Mouse (Mus musculus) MN1 (cell line): ENCODE results near the gene Cyp2ab1.
"Not testable (repeated sequence)": the region's sequence is repeated elsewhere in the genome, so short reads cannot be mapped to it uniquely, and the experiment has no call there.

Experiments
- DNase-seq: peaks from one replicate; pipeline ENCODE4 v3.0.0-alpha.2; 2016; ENCODE audit warnings: low spot score

Gene Cyp2ab1

DNA sequence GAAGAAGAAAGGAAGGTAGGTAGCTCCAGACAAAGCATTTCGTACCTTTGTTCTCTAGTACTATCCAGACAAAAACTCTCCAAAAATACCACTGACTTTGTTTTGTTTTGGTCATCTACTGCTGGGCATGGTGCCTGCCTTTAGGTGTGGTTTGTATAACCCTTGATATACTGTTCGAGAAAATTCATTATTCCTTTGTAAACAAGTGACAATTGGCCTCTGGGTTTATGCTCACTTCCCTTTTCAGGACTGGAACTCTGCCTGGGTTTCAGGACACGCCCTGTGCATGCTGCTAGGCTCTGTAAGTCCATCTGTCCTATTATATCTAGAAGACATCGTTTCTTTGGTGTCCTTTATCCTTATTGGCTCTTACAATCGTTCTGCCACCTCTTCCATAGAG is at the start of gene Cyp2ab1:
Gene Cyp2ab1 (minus strand): TSS at position 119 of the 400 bp plus-strand sequence.
- no peak for DNase-seq

DNA sequence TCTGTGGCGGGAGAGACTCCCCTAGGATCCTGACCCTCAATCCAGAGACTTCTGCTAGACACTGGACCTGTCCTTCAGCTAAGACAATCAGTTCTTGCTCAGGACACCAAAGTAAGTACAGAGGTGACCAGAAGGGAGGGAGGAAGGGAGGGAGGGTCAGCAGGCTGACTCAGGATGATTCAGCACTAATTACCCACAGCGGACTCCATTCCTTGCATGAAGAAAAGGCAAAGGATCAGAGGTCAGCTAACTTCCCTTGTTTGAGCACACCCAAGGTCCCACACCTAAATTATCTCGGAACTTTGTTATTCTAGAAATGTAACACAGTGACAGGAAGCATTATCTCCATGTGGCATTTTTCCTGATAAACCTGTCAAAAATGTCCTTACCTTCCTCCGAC is 46.5 kb upstream of the Cyp2ab1 start:
- DNase-seq: peak; percentile 50

DNA sequence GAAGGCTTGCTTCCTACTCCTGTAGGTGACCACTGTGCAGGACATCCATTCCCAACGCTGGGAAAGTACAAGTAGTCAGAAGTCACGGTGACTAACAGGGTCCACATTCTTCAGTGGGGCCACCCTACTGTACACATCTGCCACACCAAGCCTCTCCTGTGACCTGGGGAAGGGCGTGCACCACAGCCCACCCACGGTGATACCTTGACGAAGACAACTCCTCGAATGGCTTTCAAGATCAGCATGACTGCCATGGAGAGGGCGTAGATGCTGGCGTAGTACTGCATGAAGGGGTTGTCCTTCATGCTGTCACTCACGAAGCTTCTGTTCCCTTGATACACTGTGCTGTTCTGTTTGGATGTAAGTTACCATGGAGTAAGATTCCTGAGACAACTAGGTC is 43.0 kb upstream of the Cyp2ab1 start:
- no peak for DNase-seq

DNA sequence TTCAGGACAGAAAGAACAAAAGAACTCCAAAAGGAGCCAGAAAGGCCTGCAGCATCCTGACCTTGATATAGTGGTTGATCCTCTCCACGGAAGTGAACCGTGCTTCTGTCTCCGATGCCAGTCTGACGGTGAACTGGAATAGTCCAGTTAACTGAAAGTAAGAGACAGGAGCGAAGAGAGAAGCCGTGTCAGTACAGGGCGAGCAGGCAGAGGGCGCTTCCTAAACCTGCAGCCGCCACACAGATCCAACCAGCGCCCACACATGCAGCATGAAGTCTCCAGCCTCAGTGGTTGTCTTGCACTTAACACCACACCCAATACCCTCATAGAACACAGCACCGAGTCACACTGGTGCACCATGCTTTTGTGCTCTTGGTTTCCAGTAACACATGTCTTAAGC is 36.9 kb upstream of the Cyp2ab1 start:
- DNase-seq: no peak

DNA sequence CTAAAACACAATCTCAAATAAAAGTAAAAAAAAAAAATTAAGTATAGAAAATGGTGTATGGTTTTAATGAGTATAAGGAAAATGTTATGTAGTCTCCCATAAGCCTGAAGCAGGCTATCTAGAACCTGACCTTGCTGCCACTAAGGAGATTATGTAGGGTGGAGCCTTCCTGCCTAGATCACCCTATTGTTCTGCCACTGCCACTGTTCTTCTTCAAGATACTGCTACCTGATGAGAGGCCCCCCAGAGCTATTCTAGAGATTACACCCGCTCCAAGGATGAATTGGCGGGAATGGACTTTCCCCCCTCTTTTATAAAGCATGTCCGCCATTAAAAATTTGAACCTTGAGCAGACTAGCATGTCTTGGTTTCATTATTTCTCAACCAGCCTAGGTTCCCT is 36.3 kb upstream of the Cyp2ab1 start:
- DNase-seq: not testable (repeated sequence)

DNA sequence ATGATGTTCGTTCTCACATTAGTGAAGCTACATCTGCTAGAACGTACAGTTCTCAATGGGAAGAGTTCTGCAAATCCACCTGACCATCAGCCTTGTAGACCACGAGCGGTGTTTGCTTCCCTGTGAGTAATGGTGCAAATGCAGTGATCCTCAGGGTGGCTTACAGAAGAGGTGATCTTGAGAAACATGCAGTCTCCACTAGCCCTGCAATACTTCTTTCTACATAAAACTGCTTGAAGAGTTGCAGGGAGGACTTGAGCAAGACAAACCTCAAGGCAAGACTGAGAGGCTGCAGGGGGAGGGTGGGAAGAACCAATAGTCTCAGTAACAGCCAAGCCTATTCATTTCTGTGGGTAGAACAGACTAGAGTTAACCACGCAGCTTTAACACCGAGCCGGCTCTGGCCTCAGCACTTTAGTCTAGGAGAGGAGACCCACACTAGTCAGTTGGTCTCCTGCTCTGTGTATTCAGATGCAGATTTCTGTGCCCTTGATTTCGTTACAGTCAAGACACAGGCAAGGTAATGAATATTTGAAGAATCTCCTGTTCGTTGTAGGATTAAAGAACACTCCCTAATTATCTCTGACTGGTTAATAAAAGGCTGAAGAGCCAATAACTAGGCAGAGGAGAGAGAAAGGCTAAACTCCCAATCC is 34.6 kb upstream of the Cyp2ab1 start:
- no peak for DNase-seq

DNA sequence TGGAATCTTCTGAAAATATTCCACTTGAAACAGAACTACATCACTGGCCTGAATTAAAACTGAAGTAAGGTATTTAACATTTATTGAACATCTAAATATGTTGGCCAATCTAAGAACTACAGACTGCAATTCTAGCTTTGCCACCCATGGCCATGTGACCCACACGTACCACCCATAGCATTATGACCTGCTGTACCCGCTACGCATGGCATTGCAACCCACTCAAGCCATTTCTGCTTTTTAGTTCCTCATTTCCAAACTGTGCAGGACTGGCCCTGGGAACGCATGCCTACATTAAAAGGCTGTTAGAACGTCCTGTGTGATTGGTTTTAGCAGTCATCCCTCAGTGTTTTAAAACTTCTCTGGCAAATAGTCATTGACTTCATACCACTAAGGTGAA is 32.6 kb upstream of the Cyp2ab1 start:
- DNase-seq: no peak

DNA sequence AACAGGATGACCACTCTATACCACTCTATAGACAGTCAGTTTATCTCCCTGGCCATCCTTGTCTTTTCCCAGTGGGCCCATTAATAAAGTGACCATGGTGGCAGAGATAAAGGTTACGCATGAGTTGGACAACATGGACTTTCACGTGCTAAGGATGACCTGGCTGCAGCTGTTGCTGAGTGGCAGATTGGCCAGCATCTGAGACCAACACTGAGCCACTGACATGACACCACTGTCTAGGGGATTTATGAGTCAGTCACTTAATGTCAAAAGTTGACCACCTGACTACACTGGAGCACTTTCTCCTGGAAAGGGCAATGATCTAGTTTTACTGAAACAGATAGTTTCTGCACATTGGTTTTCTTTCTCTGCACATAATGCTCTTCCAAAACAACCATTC is 29.6 kb upstream of the Cyp2ab1 start:
- DNase-seq: no peak

DNA sequence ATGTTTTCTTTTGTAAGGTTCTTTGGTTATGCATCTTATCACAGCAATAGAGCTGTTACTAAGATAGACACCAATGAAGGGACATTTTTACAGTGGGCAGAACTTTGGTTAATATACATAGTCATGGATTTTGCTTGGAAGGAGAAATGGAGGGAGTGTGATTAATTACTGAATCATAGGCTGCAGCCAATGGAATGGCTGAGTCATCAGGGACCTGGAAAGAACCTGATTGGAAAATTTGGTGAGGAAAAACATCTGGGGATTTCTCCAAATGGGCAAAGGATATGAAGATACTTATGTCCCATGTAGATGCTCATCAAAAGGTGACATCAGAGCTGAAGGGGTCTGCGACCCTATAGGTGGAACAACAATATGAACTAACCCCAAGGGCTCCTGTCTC is 28.8 kb upstream of the Cyp2ab1 start:
- no peak for DNase-seq

DNA sequence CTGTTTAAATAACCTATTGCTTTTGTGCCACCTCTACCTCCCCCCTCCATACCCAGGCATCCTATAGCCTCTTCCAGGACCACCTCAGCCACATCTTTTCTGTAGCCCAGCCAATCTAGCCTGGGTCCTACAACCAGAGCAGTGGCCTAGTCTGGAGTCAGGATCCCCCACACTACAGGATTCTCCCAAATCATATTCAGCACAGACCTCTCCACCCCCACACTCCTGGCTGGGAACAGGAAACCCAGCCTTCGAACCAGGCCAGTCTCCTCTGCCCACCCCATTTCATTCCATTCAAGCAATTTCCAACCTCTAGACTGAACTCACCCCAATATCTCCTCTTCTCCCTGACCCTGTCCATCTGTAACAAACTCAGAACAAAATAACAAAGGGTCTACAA is 20.3 kb upstream of the Cyp2ab1 start:
- DNase-seq: no peak

DNA sequence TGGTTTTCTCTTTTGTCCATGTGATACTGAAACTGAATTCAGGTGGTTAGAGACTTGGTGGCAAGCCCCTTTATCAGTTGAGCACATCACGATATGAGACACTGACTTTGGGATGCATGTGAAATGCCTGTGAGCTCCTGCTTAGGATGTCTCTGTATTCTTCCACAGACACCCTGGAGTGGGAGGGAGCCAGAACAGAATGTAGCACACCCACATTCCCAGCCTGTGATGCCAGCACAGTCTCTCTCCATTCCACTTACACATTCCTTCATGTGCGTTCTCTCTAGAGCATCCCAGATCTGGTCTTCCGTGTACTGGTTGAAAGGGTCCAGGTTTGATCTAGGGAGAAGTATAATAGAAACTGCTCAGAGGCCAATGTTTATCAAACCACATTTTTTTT is 13.4 kb upstream of the Cyp2ab1 start:
- no peak for DNase-seq

DNA sequence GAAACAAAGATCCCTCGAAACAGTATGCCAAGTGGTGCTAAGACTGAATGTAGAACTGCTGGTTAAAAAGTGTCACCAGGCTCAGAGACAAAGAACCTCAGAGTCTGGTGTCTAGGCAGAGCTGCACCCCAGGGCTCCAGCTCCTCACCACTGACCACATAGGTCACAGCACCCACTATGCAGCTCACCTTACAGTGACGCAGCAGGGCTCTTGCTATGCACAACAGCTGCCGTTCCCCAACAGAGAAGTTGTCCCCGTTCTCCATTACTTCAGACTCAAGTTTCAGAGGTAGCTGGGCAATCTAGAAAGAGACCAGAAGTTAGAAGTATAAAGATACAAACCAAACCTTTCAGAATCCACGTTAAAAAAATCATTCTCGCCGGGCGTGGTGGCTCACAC is 9.7 kb upstream of the Cyp2ab1 start:
- DNase-seq: no peak

DNA sequence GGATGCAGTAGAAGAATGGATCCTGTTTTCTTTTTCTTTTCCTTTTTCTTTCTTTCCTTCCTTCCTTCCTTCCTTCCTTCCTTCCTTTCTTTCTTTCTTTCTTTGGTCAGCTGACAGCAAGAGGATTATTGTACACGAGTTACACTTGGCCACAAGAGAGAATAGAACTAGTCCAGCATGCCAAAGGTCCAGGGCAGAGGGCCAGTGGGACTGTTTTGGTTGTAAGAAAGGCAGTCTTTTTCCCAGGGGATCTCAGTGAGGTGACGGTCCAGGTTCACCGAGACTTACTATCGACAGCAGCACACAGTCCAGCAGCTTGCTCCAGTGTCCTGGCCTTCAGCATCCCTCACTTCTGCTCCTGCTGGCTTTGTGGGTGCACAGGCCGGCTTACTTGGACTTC is 3.1 kb upstream of the Cyp2ab1 start:
- DNase-seq: no peak

DNA sequence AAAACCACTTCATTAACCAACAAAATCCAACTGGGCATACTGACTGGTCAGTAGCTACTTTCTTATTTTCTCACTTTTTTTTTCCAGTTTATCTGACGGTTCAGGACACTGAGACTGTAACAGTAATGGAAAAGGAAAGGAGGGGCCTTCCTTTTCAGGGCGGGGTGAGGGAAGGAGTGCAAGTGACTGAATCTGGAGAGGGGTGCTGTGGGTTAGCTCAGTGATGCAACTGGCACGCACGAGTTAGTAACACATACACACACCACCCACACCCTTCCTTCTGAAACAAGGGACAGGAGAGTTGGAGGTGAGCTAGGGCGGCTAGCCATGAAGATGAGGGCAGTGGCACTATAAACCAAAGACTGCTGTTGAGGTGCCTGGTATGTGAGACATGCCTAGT is 1.3 kb downstream of the Cyp2ab1 start:
- no peak for DNase-seq

DNA sequence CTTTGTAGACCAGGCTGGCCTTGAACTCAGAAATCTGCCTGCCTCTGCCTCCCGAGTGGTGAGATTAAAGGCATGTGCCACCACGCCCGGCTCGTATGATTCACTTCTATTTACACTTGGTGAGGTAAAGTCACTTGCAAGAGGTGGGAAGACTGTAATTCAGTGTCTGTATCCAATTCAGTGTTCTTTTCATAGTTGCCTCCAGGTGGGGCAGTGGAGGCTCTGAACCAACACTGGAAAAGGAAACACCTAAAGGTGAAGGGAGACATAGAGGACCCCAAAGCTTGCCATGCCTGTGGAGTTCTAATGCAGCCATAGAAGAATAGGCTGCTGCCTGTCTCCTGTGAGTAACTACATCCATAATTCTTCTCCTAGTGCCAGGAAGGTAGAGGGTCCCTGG is 2.9 kb downstream of the Cyp2ab1 start:
- no peak for DNase-seq

DNA sequence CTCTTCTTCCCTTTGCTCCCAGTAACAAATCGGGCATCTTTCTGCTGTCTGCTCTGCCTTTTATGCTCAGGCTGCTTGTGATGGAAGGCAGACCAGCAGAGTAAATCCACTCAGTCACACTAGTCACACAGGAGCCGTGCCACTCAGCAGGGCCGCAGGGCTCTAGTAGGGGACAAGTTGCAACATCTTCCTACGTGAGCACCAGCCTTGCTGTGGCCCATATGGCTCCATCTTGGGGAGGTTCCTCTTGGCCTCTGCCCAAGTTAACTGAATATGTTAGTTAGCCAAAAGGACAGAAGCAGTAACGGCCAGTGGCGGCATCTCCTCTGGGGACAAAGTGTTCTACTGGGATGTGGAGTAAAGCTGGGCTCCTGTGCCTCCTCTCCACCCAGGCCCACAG is 8.4 kb downstream of the Cyp2ab1 start:
- DNase-seq: no peak

DNA sequence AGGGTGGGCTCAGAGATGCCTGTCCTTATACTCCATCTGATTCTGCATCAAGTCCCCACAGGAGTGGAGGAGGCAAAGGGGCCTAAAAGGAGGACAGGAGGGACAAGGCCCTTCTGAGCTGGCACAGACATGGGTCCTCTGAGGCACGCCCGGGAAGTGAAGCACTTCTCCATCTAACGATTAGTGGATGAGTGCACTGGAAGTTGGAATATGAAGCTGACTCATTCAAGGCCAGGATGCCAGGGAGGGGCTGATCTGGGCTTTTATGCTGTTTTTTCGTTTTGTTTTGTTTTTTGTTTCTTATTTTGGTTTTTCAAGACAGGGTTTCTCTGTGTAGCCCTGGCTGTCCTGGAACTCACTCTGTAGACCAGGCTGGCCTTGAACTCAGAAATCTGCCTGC is 9.9 kb downstream of the Cyp2ab1 start:
- no peak for DNase-seq

DNA sequence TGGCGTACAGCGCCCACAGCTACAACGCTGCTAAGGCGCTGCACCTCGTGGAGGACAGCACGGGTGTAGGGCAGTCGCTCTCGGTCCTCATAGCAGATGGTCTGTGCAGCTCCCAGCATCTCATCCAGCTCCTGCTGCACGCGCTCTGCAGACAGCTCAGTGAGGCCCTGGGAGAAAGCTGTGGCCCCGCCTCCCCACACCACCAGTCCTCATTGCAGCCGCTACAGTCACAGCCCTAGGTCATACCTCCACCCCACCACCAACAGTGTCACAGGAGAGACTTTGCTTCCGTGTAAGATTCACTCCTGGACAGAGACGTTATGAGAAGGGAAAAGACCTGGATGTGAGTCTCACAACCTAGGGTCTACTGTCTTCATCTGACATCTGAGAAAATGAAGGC is 12.9 kb downstream of the Cyp2ab1 start:
- no peak for DNase-seq

DNA sequence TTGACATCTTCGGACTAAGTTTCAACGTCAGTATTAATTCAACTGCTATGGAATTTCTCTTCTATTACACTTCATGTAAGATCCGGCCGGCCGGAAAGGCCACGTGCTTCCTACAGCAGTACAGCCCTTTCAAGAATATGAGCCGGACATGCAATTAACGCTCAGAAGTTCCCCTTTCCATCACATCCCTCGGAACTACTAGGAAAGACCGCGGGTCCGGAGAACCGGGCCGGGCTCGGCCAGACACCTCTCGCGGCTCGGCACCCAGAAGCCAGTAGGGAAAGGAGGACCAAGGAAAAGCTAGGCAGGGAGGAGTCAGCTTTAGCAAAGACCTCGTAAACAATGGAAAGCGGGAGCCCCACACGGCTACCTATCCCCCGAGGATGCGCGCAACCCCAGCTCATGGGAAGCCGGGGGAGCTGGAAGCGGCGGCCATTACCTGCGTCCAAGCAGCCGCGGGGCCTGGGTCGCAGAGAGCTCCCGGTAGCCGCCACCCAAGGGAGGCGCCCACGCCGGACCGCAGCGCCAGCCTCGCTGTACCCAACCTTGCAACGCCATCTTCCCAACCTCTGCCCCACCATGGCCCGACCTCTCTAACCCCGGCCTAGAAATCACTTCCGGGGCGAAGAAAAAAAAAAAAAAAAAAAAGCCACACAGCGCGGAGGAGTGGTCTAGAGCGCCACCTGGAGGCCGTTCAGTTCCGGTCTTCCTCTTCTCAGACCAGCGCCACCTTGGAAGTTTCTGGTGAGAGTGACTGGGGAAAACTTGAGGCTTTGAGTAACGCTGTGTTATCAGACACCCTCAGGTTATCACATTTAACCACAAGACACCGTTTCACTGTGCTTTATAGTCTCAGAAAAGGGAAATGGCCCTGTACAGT is 23.2 kb downstream of the Cyp2ab1 start, which contains the start of gene Parl:
Gene Parl (minus strand): TSS at position 618 of the 880 bp plus-strand sequence.
- DNase-seq: peak; percentile 95

DNA sequence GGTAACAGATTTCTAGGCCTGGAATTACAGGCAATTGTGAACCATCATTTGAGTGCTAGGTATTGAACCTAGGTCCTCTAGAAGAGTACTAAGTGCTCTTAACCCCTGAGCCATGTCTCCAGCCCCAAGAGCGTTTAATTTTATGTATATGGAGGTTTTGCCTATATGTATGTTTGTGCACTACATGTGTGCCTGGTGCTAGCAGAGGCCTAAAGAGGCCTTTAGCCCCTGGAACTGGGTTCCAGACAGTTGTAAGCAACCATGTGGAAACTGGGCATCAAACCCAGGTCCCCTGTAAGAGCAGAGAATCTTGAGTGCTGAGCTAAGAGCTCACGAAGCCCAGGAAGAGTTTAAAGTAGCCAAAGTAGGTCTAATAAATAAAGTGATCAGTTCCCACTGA is 25.1 kb downstream of the Cyp2ab1 start:
- no peak for DNase-seq

DNA sequence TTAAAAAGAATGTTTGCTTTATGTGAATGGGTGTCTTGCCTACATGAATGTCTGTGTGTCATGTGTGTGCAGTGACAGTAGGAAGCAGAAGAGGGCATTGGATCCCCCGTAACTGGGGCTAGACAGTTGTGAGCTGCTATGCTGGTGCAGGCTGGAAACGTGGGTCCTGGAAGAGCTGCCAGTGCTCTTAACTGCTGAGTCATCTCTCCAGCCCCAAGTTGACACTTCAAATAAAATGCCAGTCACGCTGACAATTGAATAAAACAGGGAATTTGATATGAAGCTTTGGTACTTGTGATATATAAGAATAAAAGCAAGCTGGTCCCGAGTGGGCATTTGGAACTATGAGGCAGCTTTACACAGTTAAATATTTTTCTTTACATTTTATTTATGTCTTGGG is 45.0 kb downstream of the Cyp2ab1 start:
- no peak for DNase-seq

DNA sequence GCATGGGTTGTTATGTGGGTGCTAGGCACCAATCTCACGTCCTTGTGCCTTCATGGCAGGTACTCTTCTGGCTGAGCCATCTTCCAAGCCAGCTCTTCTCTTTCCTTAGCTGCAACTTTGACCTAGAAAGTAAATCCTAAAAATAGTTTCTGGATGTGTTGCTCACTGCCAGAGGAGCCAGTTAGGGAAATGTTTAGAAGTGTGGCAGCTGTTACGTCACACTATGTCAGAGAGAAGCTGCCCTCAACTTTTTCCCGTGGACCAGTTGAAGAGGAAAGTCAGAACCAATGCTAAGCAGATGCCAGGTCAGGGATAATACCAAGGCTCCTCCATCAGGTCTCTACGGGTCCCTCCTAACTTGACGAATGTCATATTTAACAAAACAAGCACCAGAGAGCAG is 45.8 kb downstream of the Cyp2ab1 start:
- no peak for DNase-seq

DNA sequence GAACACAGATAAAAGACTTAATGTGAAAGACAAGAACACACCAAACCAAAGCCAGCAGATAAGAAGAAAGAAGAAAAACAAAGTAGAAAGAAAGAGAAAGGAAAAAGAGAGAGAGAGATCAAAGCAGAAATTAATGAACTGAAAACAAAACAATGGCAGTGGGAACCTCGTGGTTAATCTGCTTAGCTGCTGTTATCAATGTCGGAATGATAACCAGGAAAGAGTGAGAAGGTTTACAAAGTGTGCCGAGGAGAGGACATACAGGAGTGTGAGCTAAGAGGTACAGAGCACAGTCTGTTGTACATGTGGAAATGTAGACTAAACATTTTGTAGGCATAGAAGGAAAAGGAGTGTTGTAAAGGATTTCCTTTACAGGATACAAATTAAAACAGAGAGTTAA is 52.2 kb downstream of the Cyp2ab1 start:
- no peak for DNase-seq

DNA sequence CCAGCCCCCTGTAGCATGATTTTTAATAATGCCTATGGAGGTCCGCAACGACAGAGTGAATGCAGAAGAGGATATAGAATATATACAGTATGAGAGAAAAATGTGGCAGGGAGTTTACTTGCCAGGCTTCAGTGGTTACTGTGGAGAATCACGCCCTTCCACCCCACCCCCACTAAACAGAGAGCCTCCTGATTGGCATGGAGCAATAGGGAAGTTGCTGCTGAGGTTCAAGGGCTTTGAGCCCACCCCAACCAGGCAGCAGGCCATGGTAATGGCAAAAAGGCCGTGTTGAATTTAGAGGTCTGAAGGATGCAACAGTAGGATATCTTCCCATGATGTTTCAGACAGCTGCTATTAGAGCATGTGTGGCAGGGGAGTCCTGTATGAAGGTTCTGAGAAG is 53.9 kb downstream of the Cyp2ab1 start:
- DNase-seq: no peak
